ENCODE assay signal across 23 mouse cellular contexts in genomic region chr9:61932009-61932408, GRCm38 (mm10).
"Had no signal": no experiment of that assay in that cellular context is flagged by ENCODE, and none has a peak within 500 bp of the region (broad histone marks: within the 10 kb centered on the region; RNA-seq: fewer than 3 reads in every experiment).

No protein-coding gene starts in this region.

- H3K9me3 ChIP-seq: limb, embryonic 12.5 days; limb, embryonic 15.5 days; midbrain, embryonic 12.5 days; midbrain, embryonic 15.5 days; neural tube, embryonic 13.5 days had no signal

- H3K36me3 ChIP-seq: midbrain, embryonic 15.5 days had no signal

- ATAC-seq: intestine, embryonic 16.5 days; liver, postnatal 0 days; midbrain, embryonic 15.5 days had no signal

- H3K4me3 ChIP-seq: layer of hippocampus, adult 2 months; left cerebral cortex, adult 2 months; limb, embryonic 12.5 days; limb, embryonic 15.5 days; midbrain, embryonic 12.5 days; midbrain, embryonic 15.5 days; neural tube, embryonic 13.5 days had no signal

- H3K27me3 ChIP-seq: limb, embryonic 12.5 days; limb, embryonic 15.5 days; midbrain, embryonic 12.5 days; midbrain, embryonic 15.5 days; neural tube, embryonic 13.5 days had no signal

- H3K4me1 ChIP-seq: limb, embryonic 12.5 days; limb, embryonic 15.5 days; midbrain, embryonic 12.5 days; midbrain, embryonic 15.5 days; neural tube, embryonic 13.5 days had no signal

- H3K27ac ChIP-seq: kidney, postnatal 0 days; layer of hippocampus, adult 2 months; left cerebral cortex, adult 2 months; limb, embryonic 12.5 days; limb, embryonic 15.5 days; liver, embryonic 14.5 days; midbrain, embryonic 12.5 days; midbrain, embryonic 15.5 days; neural tube, embryonic 13.5 days; stomach, postnatal 0 days had no signal

- H3K4me2 ChIP-seq: limb, embryonic 12.5 days; limb, embryonic 15.5 days; liver, embryonic 11.5 days; lung, embryonic 14.5 days; midbrain, embryonic 12.5 days; midbrain, embryonic 15.5 days; neural tube, embryonic 13.5 days had no signal

- DNase-seq: kidney, adult 18-20 months; kidney, adult 9 months; kidney, postnatal 25 days; layer of hippocampus, postnatal 36 days; left cerebral cortex, postnatal 4 days; liver, postnatal 0 days; lung, embryonic 14.5 days; lung, postnatal 10 days; lung, postnatal 36 days; thymus, adult 2 months; thymus, postnatal 36 days had no signal

- H3K9ac ChIP-seq: limb, embryonic 12.5 days; limb, embryonic 15.5 days; liver, embryonic 14.5 days; liver, postnatal 0 days; lung, embryonic 14.5 days; midbrain, embryonic 12.5 days; midbrain, embryonic 15.5 days; neural tube, embryonic 13.5 days had no signal
